Mouse (Mus musculus) midbrain, postnatal 0 days (tissue): ENCODE measurements around the gene Adamts18. TPM values are rescaled to one million over a fixed set of nuclear protein-coding genes. Genes with fewer than 3 reads are reported as not detected.

Experiments
- ATAC-seq: fragments of 200-750 bp; cut with Nextera tagmentation; 2 replicates; pipeline ENCODE4 v1.8.0; 2017; ENCODE audit warnings: moderate number of reproducible peaks, mild to moderate bottlenecking, moderate TSS enrichment, moderate library complexity; ENCODE audit not compliant: low FRiP score
- DNase-seq: peaks from one replicate; pipeline ENCODE4 v3.0.0-alpha.2; 2015; ENCODE audit warnings: low spot score
- H3K27ac ChIP-seq: fragments of 300-500 bp; sonication (generic); 2 replicates; pipeline ENCODE4 v1.5.1; 2014; ENCODE audit warnings: low read depth, mild to moderate bottlenecking, low read length, mixed read lengths
- H3K27me3 ChIP-seq: fragments of 300-500 bp; sonication (generic); 2 replicates; pipeline ENCODE4 v1.6.1; 2014; ENCODE audit warnings: low read length, control low read depth, mixed read lengths; ENCODE audit not compliant: insufficient read depth
- H3K36me3 ChIP-seq: fragments of 300-500 bp; sonication (generic); 2 replicates; pipeline ENCODE4 v1.6.1; 2014; ENCODE audit warnings: low read length, control low read depth, mixed read lengths; ENCODE audit not compliant: insufficient read depth
- H3K4me1 ChIP-seq: fragments of 300-500 bp; sonication (generic); 2 replicates; pipeline ENCODE4 v1.6.1; 2014; ENCODE audit warnings: mild to moderate bottlenecking, control low read depth, antibody characterized with exemption, low read length, mixed read lengths; ENCODE audit not compliant: insufficient read depth
- H3K4me2 ChIP-seq: fragments of 300-500 bp; sonication (generic); 2 replicates; pipeline ENCODE4 v1.6.1; 2014; ENCODE audit warnings: low read depth, mild to moderate bottlenecking, low read length, mixed read lengths; ENCODE audit not compliant: poor library complexity, severe bottlenecking
- H3K4me3 ChIP-seq: fragments of 300-500 bp; sonication (generic); 2 replicates; pipeline ENCODE4 v1.5.1; 2014; ENCODE audit warnings: low read depth, mild to moderate bottlenecking, low read length, moderate library complexity
- H3K9ac ChIP-seq: fragments of 300-500 bp; sonication (generic); replicated peaks from 2 replicates; pipeline ENCODE4 v1.6.1; 2014; ENCODE audit warnings: mild to moderate bottlenecking, low read length, moderate library complexity, mixed read lengths; ENCODE audit not compliant: poor library complexity, severe bottlenecking
- H3K9me3 ChIP-seq: fragments of 300-500 bp; sonication (generic); 2 replicates; pipeline ENCODE4 v1.6.1; 2016; ENCODE audit warnings: low read length, control low read depth
- CTCF ChIP-seq: IDR thresholded peaks from 2 replicates; pipeline ENCODE4 v1.5.1; 2016; ENCODE audit warnings: antibody characterized with exemption, mild to moderate bottlenecking
- WGBS: fragments of 180-500 bp; shearing (Covaris S2); extraction: QIAGEN DNeasy Blood & Tissue Kit; methylation state at CpG from one replicate; pipeline ENCODE4 v1.1.7; 2014; 5-methylcytosine and 5-hydroxymethylcytosine counted together
- polyA plus RNA-seq: library from polyadenylated mRNA; unstranded; fragments of >200 nt; fragmentation: Nextera tagmentation; extraction: Ambion mirVana; gene quantifications from 2 replicates; pipeline ENCODE4 v1.2.1, GENCODE M21; 2015
- total RNA-seq: library from RNA; depleted of rRNA; stranded (reverse); fragments of >200 nt; gene quantifications from 2 replicates; pipeline ENCODE4 v1.2.3, GENCODE M21; 2014

Adamts18 gene
- total and polyA plus RNA-seq, 2 experiments from 2014 or later: 3.2 to 4.9 TPM

- DNase-seq: no peak
- no peaks in the 10 kb centered on the region for H3K9me3 ChIP-seq
- ATAC-seq: no peak
- no peak overlapping the region for H3K4me2 ChIP-seq
- no peak overlapping the region for H3K27ac ChIP-seq
- no peaks in the 10 kb centered on the region for H3K27me3 ChIP-seq
- H3K36me3 ChIP-seq: no peaks in the 10 kb centered on the region
- WGBS: 81% methylated on average over 2 of the region's 2 CpGs
- no peaks in the 10 kb centered on the region for H3K4me1 ChIP-seq
- no peak overlapping the region for H3K4me3 ChIP-seq
- TF ChIP-seq CTCF: no peak
- H3K9ac ChIP-seq: no peak overlapping the region
Measured at GRCm38 (mm10) chr8:113882558-113882957, 34.0 kb upstream of the Adamts18 start.

GRCm38 (mm10) chr8:113878411-113879006 lies 30.0 kb upstream of the Adamts18 start:
- H3K4me2 ChIP-seq: no peak overlapping the region
- no peaks in the 10 kb centered on the region for H3K4me1 ChIP-seq
- H3K27ac ChIP-seq: no peak overlapping the region
- DNase-seq (no peak), ATAC-seq (no peak)
- 88% methylated on average over 3 of the region's 3 CpGs for WGBS
- no peaks in the 10 kb centered on the region for H3K27me3 ChIP-seq
- H3K4me3 ChIP-seq: no peak overlapping the region
- H3K36me3 ChIP-seq: no peaks in the 10 kb centered on the region
- no peaks in the 10 kb centered on the region for H3K9me3 ChIP-seq
- no peak for TF ChIP-seq CTCF
- H3K9ac ChIP-seq: no peak overlapping the region

- no peaks in the 10 kb centered on the region for H3K36me3 ChIP-seq
- no peak for ATAC-seq
- H3K4me2 ChIP-seq: no peak overlapping the region
- no peak overlapping the region for H3K9ac ChIP-seq
- H3K27me3 ChIP-seq: no peaks in the 10 kb centered on the region
- H3K9me3 ChIP-seq: no peaks in the 10 kb centered on the region
- TF ChIP-seq CTCF: no peak
- 77% methylated on average over 12 of the region's 12 CpGs for WGBS
- H3K4me3 ChIP-seq: no peak overlapping the region
- H3K27ac ChIP-seq: no peak overlapping the region
- H3K4me1 ChIP-seq: no peaks in the 10 kb centered on the region
- DNase-seq: peak; percentile 85
Measured at GRCm38 (mm10) chr8:113873446-113874120, 25.0 kb upstream of the Adamts18 start.

DNA sequence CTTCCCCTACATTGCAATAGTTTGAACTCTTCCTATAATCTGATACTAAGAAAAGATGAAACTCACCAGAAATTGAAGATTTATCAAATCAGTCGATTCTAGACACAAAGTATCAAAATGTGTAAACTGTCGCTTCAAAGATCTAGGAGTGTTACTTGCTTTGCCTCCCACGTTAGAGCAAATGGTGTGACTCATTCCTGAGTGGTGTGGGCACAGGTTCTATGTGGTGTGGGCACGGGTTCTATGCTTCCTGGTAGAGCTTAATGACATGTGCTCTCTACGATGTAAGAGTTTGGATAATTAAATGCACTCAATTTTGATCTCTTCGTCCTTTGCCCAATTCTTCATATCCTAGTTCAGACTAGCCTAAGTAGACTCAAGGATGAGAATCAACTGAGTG lies 23.9 kb upstream of the Adamts18 start:
- DNase-seq (no peak), ATAC-seq (no peak)
- H3K36me3 ChIP-seq: no peaks in the 10 kb centered on the region
- H3K27me3 ChIP-seq: no peaks in the 10 kb centered on the region
- no peak overlapping the region for H3K27ac ChIP-seq
- no peak overlapping the region for H3K9ac ChIP-seq
- H3K4me1 ChIP-seq: no peaks in the 10 kb centered on the region
- H3K9me3 ChIP-seq: no peaks in the 10 kb centered on the region
- no peak overlapping the region for H3K4me3 ChIP-seq
- no peak overlapping the region for H3K4me2 ChIP-seq
- TF ChIP-seq CTCF: no peak
- WGBS: 93% methylated on average over 6 of the region's 6 CpGs

GRCm38 (mm10) chr8:113866530-113866929 lies 18.0 kb upstream of the Adamts18 start:
- Histone ChIP-seq H3K4me2 (no peak overlapping the region), H3K4me3 (no peak overlapping the region), H3K36me3 (no peaks in the 10 kb centered on the region), H3K4me1 (no peaks in the 10 kb centered on the region), H3K27me3 (no peaks in the 10 kb centered on the region), H3K9ac (no peak overlapping the region), H3K9me3 (no peaks in the 10 kb centered on the region), H3K27ac (no peak overlapping the region)
- ATAC-seq: no peak
- TF ChIP-seq CTCF: no peak
- 86% methylated on average over 4 of the region's 4 CpGs for WGBS
- no peak for DNase-seq

- no peak for ATAC-seq
- H3K4me3 ChIP-seq: no peak overlapping the region
- DNase-seq: peak; percentile 32
- H3K27ac ChIP-seq: no peak overlapping the region
- H3K4me2 ChIP-seq: no peak overlapping the region
- H3K36me3 ChIP-seq: no peaks in the 10 kb centered on the region
- H3K9ac ChIP-seq: no peak overlapping the region
- 67% methylated on average over 13 of the region's 13 CpGs for WGBS
- H3K9me3 ChIP-seq: no peaks in the 10 kb centered on the region
- H3K27me3 ChIP-seq: no peaks in the 10 kb centered on the region
- TF ChIP-seq CTCF: no peak
- H3K4me1 ChIP-seq: no peaks in the 10 kb centered on the region
Measured at GRCm38 (mm10) chr8:113865326-113866093, 17.0 kb upstream of the Adamts18 start.
